Mouse (Mus musculus) C3H10T1/2 (cell line): ENCODE data around the gene Rnf224. TPM values are rescaled to one million over a fixed set of nuclear protein-coding genes. Genes with fewer than 3 reads are reported as not detected.

Experiments used
- polyA plus RNA-seq, 2 experiments: library from polyadenylated mRNA; unstranded; fragments of >200 nt; fragmentation: generic; extraction: Trizol; gene quantifications; one replicate each; pipeline ENCODE4 v1.2.1; 2012; ENCODE audit warnings: missing spikeins in 2 of 2

The Rnf224 gene
- polyA plus RNA-seq, result not detected

GRCm38 (mm10) chr2:25236614-25237013 lies at the start of gene Rnf224:
Gene Rnf224 (minus strand): TSS chr2:25236787.

GRCm38 (mm10) chr2:25271827-25272511 lies 35.4 kb upstream of the Rnf224 start, which contains the start of the genes Ssna1 and Anapc2:
Gene Ssna1 (minus strand): TSS chr2:25272438.
Gene Anapc2 (plus strand): TSS chr2:25272478.

GRCm38 (mm10) chr2:25262291-25262767 lies 25.7 kb upstream of the Rnf224 start, which contains the start of gene Tprn:
Gene Tprn (plus strand): TSS chr2:25262618.

DNA sequence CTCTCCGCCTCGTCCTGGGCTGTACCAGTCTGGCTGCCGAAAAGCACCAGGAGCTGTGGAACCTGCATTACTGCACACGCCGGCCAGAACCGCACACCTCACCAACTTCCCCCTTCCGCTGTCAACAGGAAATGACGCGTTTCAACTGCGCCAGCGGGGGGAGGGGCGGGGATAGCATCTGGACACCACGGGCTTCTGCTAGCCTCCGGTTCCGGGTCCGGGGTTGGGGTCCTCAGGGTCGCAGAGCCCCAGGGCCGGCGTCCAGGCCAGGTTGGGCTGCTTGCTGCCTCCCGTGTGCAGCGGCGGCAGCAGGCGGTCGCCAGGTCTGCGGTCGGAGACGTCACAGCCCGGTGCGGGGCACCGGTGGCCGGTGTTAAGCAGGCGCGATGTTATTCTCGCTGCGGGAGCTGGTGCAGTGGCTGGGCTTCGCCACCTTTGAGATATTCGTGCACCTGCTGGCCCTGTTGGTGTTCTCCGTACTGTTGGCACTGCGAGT lies 18.7 kb upstream of the Rnf224 start, which contains the start of gene Tmem203:
Gene Tmem203, plus strand, starts transcription at position 156 of the 496 bp plus-strand sequence.

DNA sequence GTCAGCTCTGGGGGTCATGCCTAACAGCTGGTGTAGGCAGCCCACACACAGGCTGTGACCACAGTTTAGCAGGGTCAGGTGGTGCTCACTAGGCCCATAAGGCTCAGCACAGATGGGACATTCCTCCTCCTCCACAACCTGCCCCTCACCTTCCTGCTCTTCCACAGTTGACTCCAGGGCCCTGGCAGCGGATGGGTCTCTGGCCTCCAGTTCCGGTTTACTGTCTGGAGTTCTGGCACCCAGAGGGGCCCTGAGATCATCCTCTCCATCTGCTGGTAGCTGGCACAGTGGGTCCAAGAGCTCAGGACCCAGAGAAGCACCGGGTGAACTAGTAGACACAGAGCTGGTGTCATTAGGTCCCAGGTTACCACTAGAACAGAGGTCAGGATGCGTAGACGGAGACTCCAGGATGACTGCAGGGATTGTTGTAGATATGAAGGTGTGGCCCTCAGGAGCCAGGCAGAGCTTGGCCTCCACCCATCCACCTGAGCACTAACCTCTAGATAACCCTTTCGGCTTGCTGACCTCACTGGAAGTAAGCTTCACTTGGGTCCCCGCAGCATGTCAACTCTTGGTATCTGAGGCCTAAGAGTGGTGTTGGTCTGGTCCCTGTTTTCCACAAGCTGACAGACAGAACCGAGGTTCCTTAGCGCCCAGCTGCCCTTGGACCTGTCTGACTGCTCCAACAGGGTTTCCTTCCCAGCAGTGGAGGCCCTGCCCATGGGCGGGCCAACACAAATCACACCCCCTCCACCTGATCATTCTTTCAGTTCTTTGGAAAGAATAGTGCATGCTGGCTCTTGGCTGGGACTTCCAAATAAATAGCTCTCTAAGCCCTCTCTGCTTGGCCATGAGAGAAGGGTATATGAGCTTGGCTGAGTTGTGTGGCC lies 9.8 kb upstream of the Rnf224 start, which contains the start of gene AL732309.1:
Gene AL732309.1, minus strand, starts transcription at position 681 of the 890 bp plus-strand sequence.

GRCm38 (mm10) chr2:25242101-25242506 lies 5.5 kb upstream of the Rnf224 start, which contains the start of the genes Rnf208 and Cysrt1:
Gene Rnf208 (plus strand): TSS chr2:25242255.
Gene Cysrt1 (minus strand): TSS chr2:25242452.

GRCm38 (mm10) chr2:25234050-25234449 lies 2.5 kb downstream of the Rnf224 start, which contains the start of gene Slc34a3:
Gene Slc34a3 (minus strand): TSS chr2:25234364.

GRCm38 (mm10) chr2:25224492-25224765 lies 12.2 kb downstream of the Rnf224 start, which contains the start of gene Tubb4b:
Gene Tubb4b (minus strand): TSS chr2:25224702.

DNA sequence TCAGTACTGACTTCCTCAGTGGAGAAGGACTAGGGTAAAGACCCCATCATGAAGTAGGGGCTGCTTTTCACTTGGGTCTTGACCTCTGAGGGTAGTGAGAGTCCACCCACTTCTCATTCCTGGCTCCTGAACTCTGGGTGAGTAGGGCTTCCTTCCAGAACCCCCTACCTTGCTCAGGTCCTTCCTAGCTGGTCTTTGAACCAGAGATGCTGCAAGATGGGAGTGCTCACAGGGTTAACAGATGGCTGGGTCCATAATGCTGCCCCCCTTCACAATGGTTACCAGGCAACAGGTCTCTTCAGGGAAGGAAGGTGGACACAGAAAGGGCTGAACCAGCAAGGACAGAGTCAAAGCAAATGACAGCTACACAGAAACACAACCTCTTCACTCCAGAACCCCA lies 18.1 kb downstream of the Rnf224 start, which contains the start of gene Fam166a:
Gene Fam166a, plus strand, starts transcription at position 301 of the 400 bp plus-strand sequence.

GRCm38 (mm10) chr2:25214444-25214843 lies 22.1 kb downstream of the Rnf224 start, which contains the start of gene Stpg3:
Gene Stpg3 (minus strand): TSS chr2:25214637.

DNA sequence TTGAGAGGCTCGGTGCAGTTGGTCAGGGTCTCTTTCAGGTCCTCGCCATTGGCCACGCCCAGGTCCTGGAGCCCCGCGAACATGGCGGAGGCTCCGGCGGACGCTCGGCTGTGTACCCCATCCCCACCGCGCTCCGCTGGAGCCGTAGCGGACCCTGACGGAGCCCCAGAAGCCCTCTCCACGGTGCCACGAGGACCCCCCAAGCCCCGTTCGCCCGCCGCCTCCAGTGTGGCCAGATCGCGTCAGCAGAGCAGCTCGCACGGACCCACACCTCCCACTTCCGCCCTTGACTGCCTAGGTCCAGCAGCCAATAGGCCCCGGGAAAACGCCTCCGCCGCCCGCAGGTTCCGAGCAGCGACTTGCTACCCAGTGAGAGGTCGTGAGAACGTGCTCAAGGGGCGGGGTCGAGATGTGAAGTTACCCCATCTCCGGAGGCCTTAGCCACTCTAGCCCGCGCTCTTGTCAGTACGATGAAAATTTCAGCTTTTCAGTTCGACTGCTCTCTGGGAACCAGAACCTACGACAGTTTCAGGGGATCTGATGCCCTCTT lies 25.4 kb downstream of the Rnf224 start, which contains the start of gene Nelfb:
Gene Nelfb, minus strand, starts transcription at position 369 of the 550 bp plus-strand sequence.

DNA sequence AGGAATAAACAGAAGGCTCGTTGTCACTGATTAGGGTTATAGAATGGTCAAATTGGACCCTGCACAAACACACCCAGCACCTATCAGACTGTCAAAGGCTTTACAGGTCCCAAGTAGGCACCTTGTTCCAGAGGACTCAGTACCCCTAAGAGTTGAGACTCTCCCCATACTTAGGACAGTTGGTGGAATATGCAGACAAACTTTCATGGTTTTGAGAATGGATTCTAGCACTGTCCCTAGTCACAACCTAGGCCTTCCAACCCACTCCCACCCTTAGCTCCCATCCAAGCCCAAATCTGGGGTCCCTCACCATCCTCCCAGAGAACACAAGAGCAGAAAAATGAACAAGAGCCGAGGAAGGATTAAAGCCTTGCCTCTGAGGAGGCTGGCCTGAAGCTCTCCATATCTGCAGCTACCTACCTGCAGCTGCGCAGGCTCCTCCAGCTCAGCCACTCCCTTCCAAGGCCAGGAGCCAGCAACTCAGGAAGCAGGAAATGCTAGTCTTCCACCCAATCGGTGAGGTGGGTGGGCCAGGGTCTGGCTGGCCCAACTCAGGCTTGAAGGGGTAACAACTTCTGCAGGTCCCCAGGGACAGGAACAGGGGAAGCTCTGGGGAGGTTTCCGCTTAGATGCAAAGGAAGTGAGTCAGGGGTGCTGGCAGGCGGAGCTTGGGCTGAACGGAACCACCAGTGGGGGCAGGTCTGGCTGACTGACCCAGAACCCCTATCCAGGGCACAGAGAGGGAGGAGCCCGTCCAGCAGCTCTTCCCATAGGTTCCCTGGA lies 40.2 kb downstream of the Rnf224 start, which contains the start of gene Tor4a:
Gene Tor4a, minus strand, starts transcription at position 715 of the 783 bp plus-strand sequence.

Other genes starting within 250 kb of the Rnf224 start
- gene Nsmf, start 182.4 kb downstream of the Rnf224 start, polyA plus RNA-seq, result 10 to 100 TPM; 36.2 to 56.6 TPM
- not detected for gene Entpd8, start 156.5 kb downstream of the Rnf224 start, polyA plus RNA-seq
- gene Noxa1, start 141.6 kb downstream of the Rnf224 start, polyA plus RNA-seq, result under 1 TPM in 1 of 2 experiments, not detected in 1; 0.04 TPM
- under 1 TPM; 0.13 to 0.19 TPM for gene Nrarp, start 56.0 kb downstream of the Rnf224 start, polyA plus RNA-seq
- 10 to 100 TPM in 1 of 2 experiments, 1 to 10 TPM in 1; 9.1 to 26.9 TPM for gene Tor4a, start 39.9 kb downstream of the Rnf224 start, polyA plus RNA-seq
- gene Nelfb, start 25.3 kb downstream of the Rnf224 start, polyA plus RNA-seq, result 10 to 100 TPM; 29.0 to 67.4 TPM
- gene Stpg3, start 22.1 kb downstream of the Rnf224 start, polyA plus RNA-seq, result under 1 TPM in 1 of 2 experiments, not detected in 1; 0.02 TPM
- 1 to 10 TPM in 1 of 2 experiments, not detected in 1; 1.6 TPM for gene Fam166a, start 18.0 kb downstream of the Rnf224 start, polyA plus RNA-seq
- gene Tubb4b, start 12.1 kb downstream of the Rnf224 start, polyA plus RNA-seq, result 100 to 1,000 TPM; 598 to 649 TPM
- gene Slc34a3, start 2.4 kb downstream of the Rnf224 start, polyA plus RNA-seq, result not detected
- gene Rnf208, start 5.5 kb upstream of the Rnf224 start, polyA plus RNA-seq, result not detected
- gene Cysrt1, start 5.7 kb upstream of the Rnf224 start, polyA plus RNA-seq, result under 1 TPM; 0.08 to 0.35 TPM
- 1 to 10 TPM; 2.2 to 6.1 TPM for gene AL732309.1, start 10.1 kb upstream of the Rnf224 start, polyA plus RNA-seq
- 10 to 100 TPM; 38.1 to 48.4 TPM for gene Tmem203, start 18.7 kb upstream of the Rnf224 start, polyA plus RNA-seq
- gene Tprn, start 25.8 kb upstream of the Rnf224 start, polyA plus RNA-seq, result 10 to 100 TPM; 10.9 to 14.3 TPM
- 100 to 1,000 TPM; 140 to 186 TPM for gene Ssna1, start 35.7 kb upstream of the Rnf224 start, polyA plus RNA-seq
- gene Anapc2, start 35.7 kb upstream of the Rnf224 start, polyA plus RNA-seq, result 100 to 1,000 TPM in 1 of 2 experiments, 10 to 100 TPM in 1; 98.4 to 128 TPM
- not detected for gene Tmem210, start 51.4 kb upstream of the Rnf224 start, polyA plus RNA-seq
- not detected for gene Lrrc26, start 53.1 kb upstream of the Rnf224 start, polyA plus RNA-seq
- under 1 TPM; under 0.01 to 0.06 TPM for gene Grin1, start 82.4 kb upstream of the Rnf224 start, polyA plus RNA-seq
- 10 to 100 TPM; 16.1 to 49.7 TPM for gene Man1b1, start 95.6 kb upstream of the Rnf224 start, polyA plus RNA-seq
- 10 to 100 TPM; 31.1 to 38.1 TPM for gene Dpp7, start 119.6 kb upstream of the Rnf224 start, polyA plus RNA-seq
- gene Uap1l1, start 128.9 kb upstream of the Rnf224 start, polyA plus RNA-seq, result 100 to 1,000 TPM; 149 to 433 TPM
- 10 to 100 TPM; 18.0 to 25.7 TPM for gene Sapcd2, start 135.5 kb upstream of the Rnf224 start, polyA plus RNA-seq
- gene Entpd2, start 159.1 kb upstream of the Rnf224 start, polyA plus RNA-seq, result under 1 TPM in 1 of 2 experiments, not detected in 1; 0.12 TPM
- 100 to 1,000 TPM; 183 to 212 TPM for gene Npdc1, start 162.6 kb upstream of the Rnf224 start, polyA plus RNA-seq
- gene Fut7, start 186.5 kb upstream of the Rnf224 start, polyA plus RNA-seq, result under 1 TPM; 0.13 to 0.42 TPM
- gene Abca2, start 191.9 kb upstream of the Rnf224 start, polyA plus RNA-seq, result 10 to 100 TPM in 1 of 2 experiments, 1 to 10 TPM in 1; 4.8 to 13.4 TPM
- gene Clic3, start 220.1 kb upstream of the Rnf224 start, polyA plus RNA-seq, result under 1 TPM; 0.15 to 0.94 TPM
- gene Paxx, start 224.3 kb upstream of the Rnf224 start, polyA plus RNA-seq, result 10 to 100 TPM; 25.6 to 61.9 TPM
- under 1 TPM; 0.07 to 0.30 TPM for gene Ptgds, start 233.3 kb upstream of the Rnf224 start, polyA plus RNA-seq